Mouse (Mus musculus) C2C12 (cell line): ENCODE measurements at regions not wholly inside any gene's neighbourhood (a gene's known extent, or its start where the extent isn't known, plus 50 kb on each side); places are given as distances from the start of the nearest gene placed in this dataset.

Experiments
- CTCF ChIP-seq: IDR thresholded peaks from one replicate; pipeline ENCODE4 v1.5.1; 2011; ENCODE audit not compliant: control insufficient read depth, insufficient read depth, insufficient read length
- FOSL1 ChIP-seq: IDR thresholded peaks from one replicate; pipeline ENCODE4 v1.8.0; 2011; ENCODE audit warnings: mild to moderate bottlenecking, low read length; ENCODE audit not compliant: poor library complexity, insufficient read depth, severe bottlenecking
- MAX ChIP-seq: IDR thresholded peaks from one replicate; pipeline ENCODE4 v1.6.1; 2011; ENCODE audit warnings: mild to moderate bottlenecking, control low read depth
- MYOD1 ChIP-seq: IDR thresholded peaks from one replicate; pipeline ENCODE4 v1.6.1; 2011; ENCODE audit warnings: low read depth; ENCODE audit not compliant: control insufficient read depth, insufficient read length
- MYOG ChIP-seq: IDR thresholded peaks from one replicate; pipeline ENCODE4 v1.6.1; 2011; ENCODE audit not compliant: control insufficient read depth, insufficient read length; ENCODE audit errors: extremely low read depth

DNA sequence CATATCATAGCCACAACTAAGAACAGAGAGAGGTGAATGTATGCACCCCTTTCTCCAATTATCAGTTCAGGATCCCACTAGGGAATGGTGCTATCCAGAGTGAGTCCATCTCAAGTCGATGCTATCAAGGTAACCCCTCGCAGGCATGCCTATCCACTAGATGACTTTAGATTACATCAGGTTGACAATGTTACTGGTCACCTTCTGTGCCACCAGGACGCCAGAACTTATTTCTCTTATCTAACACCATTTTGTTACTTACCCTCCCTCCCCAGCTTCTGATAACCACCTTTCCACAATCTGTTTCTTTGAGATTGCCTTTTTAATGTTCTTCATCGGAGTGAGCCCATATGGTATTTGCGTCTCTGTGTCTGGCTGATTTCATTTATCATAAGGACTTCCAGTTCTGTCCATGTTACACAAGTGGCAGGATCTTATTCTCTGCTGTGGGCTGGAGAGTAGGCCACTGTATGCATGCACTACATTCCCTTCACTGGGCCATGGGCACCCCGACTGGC, 57.9 kb upstream of the Klf13 start:
- TF ChIP-seq FOSL1 (no peak), CTCF (no peak), MYOD1 (no peak), MAX (no peak), MYOG (no peak)
